Mouse (Mus musculus) ES-E14 (cell line): ENCODE measurements at regions not wholly inside any gene's neighbourhood (a gene's known extent, or its start where the extent isn't known, plus 50 kb on each side); places are given as distances from the start of the nearest gene placed in this dataset.

ENCODE experiments used
- DNase-seq: peaks from one replicate; pipeline ENCODE4 v3.0.0-alpha.2; 2013; ENCODE audit warnings: low read depth, low spot score
- H3K27ac ChIP-seq: 2 replicates; pipeline ENCODE4 v1.5.1; 2012; ENCODE audit warnings: low read depth, mild to moderate bottlenecking, low read length, moderate library complexity, mixed read lengths; ENCODE audit not compliant: poor library complexity, insufficient read depth, severe bottlenecking
- H3K36me3 ChIP-seq: 2 replicates; pipeline ENCODE4 v1.6.1; 2012; ENCODE audit warnings: mild to moderate bottlenecking, low read length, moderate library complexity, mixed read lengths; ENCODE audit not compliant: control insufficient read depth, poor library complexity, insufficient read depth, severe bottlenecking
- H3K4me1 ChIP-seq, 2 experiments: fragments of 150-350 bp in 1 of 2; sonication (generic) in 1 of 2; 2 replicates each; pipeline ENCODE4 v1.6.1; 2012; ENCODE audit warnings: low read length in 2 of 2, mild to moderate bottlenecking in 1 of 2, mixed read lengths in 1 of 2; ENCODE audit not compliant: control insufficient read depth in 2 of 2, insufficient read depth in 2 of 2, poor library complexity in 1 of 2
- H3K4me3 ChIP-seq, 2 experiments: fragments of 150-350 bp in 1 of 2; sonication (generic) in 1 of 2; 2 replicates each; pipeline ENCODE4 v1.5.1; 2012; ENCODE audit warnings: low read length in 2 of 2, low read depth in 1 of 2, mild to moderate bottlenecking in 1 of 2, mixed read lengths in 1 of 2; ENCODE audit not compliant: insufficient read depth in 1 of 2, poor library complexity in 1 of 2, severe bottlenecking in 1 of 2
- H3K9ac ChIP-seq: 2 replicates; pipeline ENCODE4 v1.6.1; 2012; ENCODE audit warnings: low read depth, mild to moderate bottlenecking, low read length, mixed read lengths; ENCODE audit not compliant: poor library complexity, insufficient read depth, severe bottlenecking
- H3K9me3 ChIP-seq: fragments of 150-350 bp; sonication (generic); 2 replicates; pipeline ENCODE4 v1.6.1; 2012; ENCODE audit warnings: low read depth, mild to moderate bottlenecking, low read length; ENCODE audit not compliant: control insufficient read depth, insufficient read depth
- CHD2 ChIP-seq: IDR thresholded peaks from 2 replicates; pipeline ENCODE4 v1.6.1; 2014; ENCODE audit warnings: mild to moderate bottlenecking, low read depth, low read length, inconsistent platforms
- HCFC1 ChIP-seq: IDR thresholded peaks from 2 replicates; pipeline ENCODE4 v1.6.1; 2012; ENCODE audit warnings: low read length, inconsistent platforms, borderline replicate concordance; ENCODE audit not compliant: insufficient read depth
- MAFK ChIP-seq: IDR thresholded peaks from 2 replicates; pipeline ENCODE4 v1.6.1; 2014; ENCODE audit warnings: mild to moderate bottlenecking, low read depth, low read length, inconsistent platforms; ENCODE audit not compliant: insufficient read depth
- ZC3H11A ChIP-seq: IDR thresholded peaks from 2 replicates; pipeline ENCODE4 v1.6.1; 2012; ENCODE audit warnings: low read depth, mild to moderate bottlenecking, inconsistent platforms, low read length, borderline replicate concordance
- ZNF384 ChIP-seq: IDR thresholded peaks from 2 replicates; pipeline ENCODE4 v1.6.1; 2012; ENCODE audit warnings: low read depth, low read length, inconsistent platforms
- in situ Hi-C, 2 experiments: fragments of 600-800 bp; cut with MboI; formaldehyde crosslinking; loops; one replicate each; pipeline ENCODE4 v1.15.1; 2025; ENCODE audit warnings: low sequenced_read_pairs in 2 of 2, inconsistent platforms in 1 of 2; ENCODE audit not compliant: unreplicated experiment in 2 of 2

GRCm38 (mm10) chr1:89251753-89252152, 181.5 kb downstream of the Sh3bp4 start:
- Histone ChIP-seq H3K27ac (no peak overlapping the region), H3K9ac (no peak overlapping the region), H3K36me3 (no peaks in the 10 kb centered on the region), H3K9me3 (no peaks in the 10 kb centered on the region), H3K4me3 (no peak overlapping the region), H3K4me1 (no peaks in the 10 kb centered on the region)
- in situ Hi-C loops, result no loop called here
- no peak for TF ChIP-seq CHD2
- TF ChIP-seq MAFK, result no peak
- TF ChIP-seq ZC3H11A, result no peak
- no peak for TF ChIP-seq ZNF384
- no peak for TF ChIP-seq HCFC1
- DNase-seq, result no peak

GRCm38 (mm10) chr1:89252528-89252927, 182.3 kb downstream of the Sh3bp4 start:
- Histone ChIP-seq H3K4me3 (no peak overlapping the region), H3K36me3 (no peaks in the 10 kb centered on the region), H3K9ac (no peak overlapping the region), H3K27ac (no peak overlapping the region), H3K4me1 (no peaks in the 10 kb centered on the region), H3K9me3 (no peaks in the 10 kb centered on the region)
- DNase-seq, result no peak
- in situ Hi-C loops, result no loop called here
- no peak for TF ChIP-seq ZNF384
- TF ChIP-seq HCFC1, result no peak
- no peak for TF ChIP-seq ZC3H11A
- TF ChIP-seq CHD2, result no peak
- TF ChIP-seq MAFK, result no peak

DNA sequence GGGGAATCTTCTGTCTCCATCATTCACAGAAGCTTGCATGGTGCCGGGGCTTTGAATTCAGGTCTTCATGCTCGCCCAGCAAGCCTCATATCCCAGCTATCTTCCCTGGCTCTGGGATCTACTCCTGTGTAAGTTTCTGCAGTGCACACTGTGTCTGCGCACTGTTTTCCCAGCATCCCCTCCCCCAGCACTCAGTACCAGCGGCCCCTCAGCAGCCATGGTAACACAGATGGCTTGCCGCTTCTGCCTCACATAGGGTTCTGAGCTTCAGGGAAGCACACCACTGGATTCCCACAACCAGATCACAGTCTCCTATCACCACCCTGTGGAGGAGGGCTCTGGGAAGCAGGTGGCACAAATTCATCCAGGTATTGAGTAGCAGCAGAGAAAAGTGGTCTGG, 187.7 kb downstream of the Sh3bp4 start:
- no peaks in the 10 kb centered on the region for H3K9me3 ChIP-seq
- no peak for DNase-seq
- no peaks in the 10 kb centered on the region for H3K36me3 ChIP-seq
- H3K4me3 ChIP-seq, result no peak overlapping the region
- TF ChIP-seq MAFK, result no peak
- no peak for TF ChIP-seq ZC3H11A
- no peak for TF ChIP-seq HCFC1
- no peak for TF ChIP-seq ZNF384
- TF ChIP-seq CHD2, result no peak
- H3K4me1 ChIP-seq, result no peaks in the 10 kb centered on the region
- in situ Hi-C loops, result no loop called here
- H3K9ac ChIP-seq, result no peak overlapping the region
- H3K27ac ChIP-seq, result no peak overlapping the region

- H3K9ac ChIP-seq, result no peak overlapping the region
- TF ChIP-seq MAFK (no peak), HCFC1 (no peak), ZNF384 (no peak), CHD2 (no peak), ZC3H11A (no peak)
- H3K27ac ChIP-seq, result no peak overlapping the region
- no peaks in the 10 kb centered on the region for H3K9me3 ChIP-seq
- no peak overlapping the region for H3K4me3 ChIP-seq
- no peak for DNase-seq
- no peaks in the 10 kb centered on the region for H3K36me3 ChIP-seq
- in situ Hi-C loops, result no loop called here
- no peaks in the 10 kb centered on the region for H3K4me1 ChIP-seq
These were observed 188.8 kb upstream of the Agap1 start for GRCm38 (mm10) chr1:89265771-89266170.

DNA sequence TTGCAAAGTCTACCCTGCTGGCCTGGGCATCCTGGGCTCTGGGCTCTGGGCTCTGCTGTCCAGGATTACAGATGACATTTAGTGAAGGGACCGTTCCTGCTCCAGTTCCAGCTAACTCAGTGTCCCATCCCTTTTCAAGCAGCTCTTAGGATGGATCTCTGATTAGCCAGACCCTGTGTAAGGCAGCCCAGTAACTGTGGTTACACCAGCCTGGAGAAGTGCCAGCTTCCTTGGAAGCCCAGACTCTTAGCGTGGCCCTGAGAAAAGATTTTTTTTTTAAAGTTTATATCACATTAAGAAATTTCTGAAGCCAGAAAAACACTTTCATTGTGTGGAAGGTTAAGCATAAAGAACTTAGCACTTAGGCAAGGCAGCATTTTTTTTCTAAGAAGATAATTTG, 185.8 kb upstream of the Agap1 start:
- DNase-seq, result no peak

More for the DNA sequence above, 185.8 kb upstream of the Agap1 start:
- in situ Hi-C loops, result no loop called here
- Histone ChIP-seq H3K4me1 (no peaks in the 10 kb centered on the region), H3K9ac (no peak overlapping the region), H3K36me3 (no peaks in the 10 kb centered on the region), H3K27ac (no peak overlapping the region), H3K4me3 (no peak overlapping the region), H3K9me3 (no peaks in the 10 kb centered on the region)
- no peak for TF ChIP-seq ZC3H11A
- no peak for TF ChIP-seq CHD2
